Mouse (Mus musculus): ENCODE results near the gene Elf5. TPM values are rescaled to one million over a fixed set of nuclear protein-coding genes. Genes with fewer than 3 reads are reported as not detected.

Gene Elf5
- polyA plus RNA-seq, 1 experiment from 2014 or later = not detected

- Histone ChIP-seq H3K4me3 (ENCODE audit: inconsistent target) (no peak overlapping the region), H3K36me3 (ENCODE audit: inconsistent target) (peaks cover 48% of the 10 kb centered on the region), H3K79me2 (ENCODE audit: inconsistent target) (peaks cover 47% of the 10 kb centered on the region), H3K27ac (no peak overlapping the region)
- 100% methylated on average over 1 of the region's 2 CpGs for WGBS (ENCODE audit: missing documents)
Measured at GRCm38 (mm10) chr2:103476180-103476579, 64.7 kb downstream of the Elf5 start.

GRCm38 (mm10) chr2:103476657-103477056 is 65.2 kb downstream of the Elf5 start:
- H3K27ac ChIP-seq = no peak overlapping the region

GRCm38 (mm10) chr2:103477456-103477855 is 66.0 kb downstream of the Elf5 start:
- H3K27ac ChIP-seq = no peak overlapping the region
- peaks cover 43% of the 10 kb centered on the region for H3K36me3 ChIP-seq (ENCODE audit: inconsistent target)
- H3K4me3 ChIP-seq (ENCODE audit: inconsistent target) = no peak overlapping the region
- WGBS (ENCODE audit: missing documents) = 81% methylated on average over 4 of the region's 4 CpGs
- peaks cover 60% of the 10 kb centered on the region for H3K79me2 ChIP-seq (ENCODE audit: inconsistent target)

More at GRCm38 (mm10) chr2:103476657-103477056, 65.2 kb downstream of the Elf5 start:
- no peak overlapping the region for H3K4me3 ChIP-seq (ENCODE audit: inconsistent target)
- H3K79me2 ChIP-seq (ENCODE audit: inconsistent target) = peaks cover 52% of the 10 kb centered on the region
- H3K36me3 ChIP-seq (ENCODE audit: inconsistent target) = peaks cover 44% of the 10 kb centered on the region
- WGBS (ENCODE audit: missing documents) = 70% methylated on average over 11 of the region's 11 CpGs

GRCm38 (mm10) chr2:103478326-103478725 is 66.8 kb downstream of the Elf5 start:
- Histone ChIP-seq H3K79me2 (ENCODE audit: inconsistent target) (peaks cover 69% of the 10 kb centered on the region), H3K4me3 (ENCODE audit: inconsistent target) (no peak overlapping the region), H3K27ac (no peak overlapping the region), H3K36me3 (ENCODE audit: inconsistent target) (peaks cover 34% of the 10 kb centered on the region)
- 100% methylated on average over 2 of the region's 3 CpGs for WGBS (ENCODE audit: missing documents)

- peaks cover 15% of the 10 kb centered on the region; the same call in 1 of the 2 replicates for H3K36me3 ChIP-seq (ENCODE audit: inconsistent target)
- no peak overlapping the region for H3K4me3 ChIP-seq (ENCODE audit: inconsistent target)
- WGBS (ENCODE audit: missing documents) = 66% methylated on average over 8 of the region's 8 CpGs
- peaks cover 83% of the 10 kb centered on the region for H3K79me2 ChIP-seq (ENCODE audit: inconsistent target)
- H3K27ac ChIP-seq = peak overlapping the region; percentile 27
Measured at GRCm38 (mm10) chr2:103480240-103480639, 68.8 kb downstream of the Elf5 start.

GRCm38 (mm10) chr2:103480871-103481270 is 69.4 kb downstream of the Elf5 start:
- Histone ChIP-seq H3K79me2 (ENCODE audit: inconsistent target) (peaks cover 83% of the 10 kb centered on the region), H3K4me3 (ENCODE audit: inconsistent target) (no peak overlapping the region), H3K36me3 (ENCODE audit: inconsistent target) (peaks cover 9% of the 10 kb centered on the region; the same call in 1 of the 2 replicates), H3K27ac (no peak overlapping the region)
- 91% methylated on average over 4 of the region's 4 CpGs for WGBS (ENCODE audit: missing documents)

- Histone ChIP-seq H3K36me3 (ENCODE audit: inconsistent target) (peaks cover 7% of the 10 kb centered on the region; the same call in 1 of the 2 replicates), H3K4me3 (ENCODE audit: inconsistent target) (no peak overlapping the region), H3K27ac (no peak overlapping the region), H3K79me2 (ENCODE audit: inconsistent target) (peaks cover 82% of the 10 kb centered on the region)
- WGBS (ENCODE audit: missing documents) = 93% methylated on average over 11 of the region's 11 CpGs
Measured at GRCm38 (mm10) chr2:103481314-103482231, 70.1 kb downstream of the Elf5 start.

- 24% methylated on average over 7 of the region's 7 CpGs for WGBS (ENCODE audit: missing documents)
- peak overlapping the region; percentile 71 for H3K27ac ChIP-seq
- no peaks in the 10 kb centered on the region for H3K36me3 ChIP-seq (ENCODE audit: inconsistent target)
- H3K79me2 ChIP-seq (ENCODE audit: inconsistent target) = peaks cover 63% of the 10 kb centered on the region
- peak overlapping the region; percentile 93 for H3K4me3 ChIP-seq (ENCODE audit: inconsistent target)
Measured at GRCm38 (mm10) chr2:103483289-103483985, 71.9 kb downstream of the Elf5 start.

GRCm38 (mm10) chr2:103483986-103484520 is 72.6 kb downstream of the Elf5 start:
- 32% methylated on average over 5 of the region's 5 CpGs for WGBS (ENCODE audit: missing documents)
- Histone ChIP-seq H3K27ac (peak overlapping the region; percentile 71), H3K4me3 (ENCODE audit: inconsistent target) (peak overlapping the region; percentile 93)

GRCm38 (mm10) chr2:103484617-103485401 is 73.3 kb downstream of the Elf5 start, which contains the start of gene Cat:
Gene Cat, minus strand, starts transcription at chr2:103485160.
- WGBS (ENCODE audit: missing documents) = under 1% methylated on average over 41 of the region's 41 CpGs
- H3K79me2 ChIP-seq (ENCODE audit: inconsistent target) = peaks cover 49% of the 10 kb centered on the region
- peak within 1 kb of the TSS; percentile 71 for H3K27ac ChIP-seq
- peak within 1 kb of the TSS; percentile 93 for H3K4me3 ChIP-seq (ENCODE audit: inconsistent target)
- H3K36me3 ChIP-seq (ENCODE audit: inconsistent target) = no peaks in the 10 kb centered on the region

More at GRCm38 (mm10) chr2:103483986-103484520, 72.6 kb downstream of the Elf5 start:
- Histone ChIP-seq H3K79me2 (ENCODE audit: inconsistent target) (peaks cover 57% of the 10 kb centered on the region), H3K36me3 (ENCODE audit: inconsistent target) (no peaks in the 10 kb centered on the region)

- Histone ChIP-seq H3K4me3 (ENCODE audit: inconsistent target) (no peak overlapping the region), H3K27ac (no peak overlapping the region), H3K36me3 (ENCODE audit: inconsistent target) (no peaks in the 10 kb centered on the region), H3K79me2 (ENCODE audit: inconsistent target) (no peaks in the 10 kb centered on the region)
- WGBS (ENCODE audit: missing documents) = 68% methylated on average over 4 of the region's 4 CpGs
Measured at GRCm38 (mm10) chr2:103492526-103492925, 81.0 kb downstream of the Elf5 start.

- 87% methylated on average over 4 of the region's 4 CpGs for whole genome bisulfite sequencing (ENCODE audit: missing documents)
Measured at GRCm38 (mm10) chr2:103493827-103494226, 82.3 kb downstream of the Elf5 start.

GRCm38 (mm10) chr2:103495633-103496418 is 84.3 kb downstream of the Elf5 start:
- WGBS (ENCODE audit: missing documents) = 12% methylated on average over 6 of the region's 6 CpGs
- no peaks in the 10 kb centered on the region for H3K36me3 ChIP-seq (ENCODE audit: inconsistent target)
- no peak overlapping the region for H3K4me3 ChIP-seq (ENCODE audit: inconsistent target)
- no peaks in the 10 kb centered on the region for H3K79me2 ChIP-seq (ENCODE audit: inconsistent target)
- H3K27ac ChIP-seq = no peak overlapping the region

More at GRCm38 (mm10) chr2:103493827-103494226, 82.3 kb downstream of the Elf5 start:
- Histone ChIP-seq H3K27ac (no peak overlapping the region), H3K36me3 (ENCODE audit: inconsistent target) (no peaks in the 10 kb centered on the region), H3K4me3 (ENCODE audit: inconsistent target) (no peak overlapping the region), H3K79me2 (ENCODE audit: inconsistent target) (no peaks in the 10 kb centered on the region)
